In the genomic region with DNA sequence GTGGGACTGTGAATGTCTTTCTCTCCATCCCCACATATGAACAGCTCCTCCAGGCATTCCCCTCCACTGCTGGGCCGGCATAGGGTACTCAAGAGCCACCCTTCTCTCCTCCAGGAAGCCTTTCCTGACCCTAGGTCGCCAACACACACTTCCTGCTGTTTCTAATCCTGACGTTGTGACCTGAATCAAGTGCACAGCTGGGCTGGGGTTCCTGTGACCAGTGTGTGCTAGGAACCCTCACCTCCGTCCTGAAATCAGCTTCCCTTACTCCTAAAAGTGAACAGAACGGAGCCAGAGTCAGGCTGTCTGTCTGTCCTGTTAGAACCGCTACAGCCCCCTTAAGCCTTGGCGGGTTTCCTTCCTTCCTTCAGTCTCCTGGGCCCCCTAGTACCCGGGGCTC, we compare ENCODE assay signal across 14 mouse cellular contexts. TPM values are rescaled to one million over a fixed set of nuclear protein-coding genes. Genes with fewer than 3 reads are reported as not detected.
DNase-seq lines count a peak whose midpoint lies in the region; ATAC-seq lines count a peak whose summit lies in the region.
"Had no signal": no experiment of that assay in that cellular context is flagged by ENCODE, and none has a peak within 500 bp of the region (broad histone marks: within the 10 kb centered on the region; RNA-seq: fewer than 3 reads in every experiment).

No protein-coding gene starts in this region.

- no peak for ATAC-seq in heart, embryonic 13.5 days (ENCODE audit: extremely low read depth, insufficient number of reproducible peaks, low FRiP score, low TSS enrichment)
- ATAC-seq in limb, embryonic 12.5 days (ENCODE audit: insufficient number of reproducible peaks, insufficient read depth, low FRiP score, low TSS enrichment, low read depth) = no peak
- ATAC-seq in frontal cortex, adult (ENCODE audit: low TSS enrichment) = no peak
- no peak for ATAC-seq in hindbrain, embryonic 14.5 days (ENCODE audit: low FRiP score)
- ATAC-seq: forebrain, postnatal 0 days; Patski had no signal

- DNase-seq in cerebellum, adult 9-11 months = peak; percentile 44
- DNase-seq in cerebellum, adult 9-10 months = no peak
- DNase-seq in kidney, postnatal 10 days = peak; percentile 27
- no peak for DNase-seq in kidney, postnatal 14 days
- DNase-seq in hindbrain, embryonic 14.5 days (ENCODE audit: low spot score) = no peak
- DNase-seq: forebrain, postnatal 0 days; kidney, adult 18-20 months; liver, embryonic 13.5 days; lung, postnatal 14 days; right cerebral cortex, postnatal 4 days had no signal

- WGBS in heart, embryonic 13.5 days = 30% methylated on average over 8 of the region's 8 CpGs
- WGBS in limb, embryonic 12.5 days = 17% methylated on average over 8 of the region's 8 CpGs
- 60% methylated on average over 8 of the region's 8 CpGs for WGBS in hindbrain, embryonic 14.5 days

- peak overlapping the region; percentile 94 for H3K9ac ChIP-seq in heart, embryonic 13.5 days
- peak overlapping the region; percentile 24; the same call in 1 of the 2 replicates for H3K9ac ChIP-seq in limb, embryonic 12.5 days (replicated peaks)
- no peak overlapping the region for H3K9ac ChIP-seq in hindbrain, embryonic 14.5 days
- H3K9ac ChIP-seq: forebrain, postnatal 0 days; liver, embryonic 13.5 days had no signal

- H3K9me3 ChIP-seq in heart, embryonic 13.5 days = no peaks in the 10 kb centered on the region
- no peaks in the 10 kb centered on the region for H3K9me3 ChIP-seq in limb, embryonic 12.5 days
- no peaks in the 10 kb centered on the region for H3K9me3 ChIP-seq in hindbrain, embryonic 14.5 days (ENCODE audit: control insufficient read depth, low read length)
- H3K9me3 ChIP-seq: liver, embryonic 13.5 days had no signal

- peak overlapping the region; percentile 75 for H3K4me2 ChIP-seq in heart, embryonic 13.5 days
- H3K4me2 ChIP-seq in limb, embryonic 12.5 days = peak overlapping the region; percentile 15
- no peak overlapping the region for H3K4me2 ChIP-seq in hindbrain, embryonic 14.5 days (replicated peaks)
- H3K4me2 ChIP-seq: liver, embryonic 13.5 days had no signal

- peak overlapping the region; percentile 95 for H3K27ac ChIP-seq in heart, embryonic 13.5 days (replicated peaks)
- 0 out of 2 replicates have a peak overlapping the region, but pooled peaks have one; percentile 8 for H3K27ac ChIP-seq in limb, embryonic 12.5 days
- H3K27ac ChIP-seq in hindbrain, embryonic 14.5 days = no peak overlapping the region
- H3K27ac ChIP-seq: liver, embryonic 13.5 days had no signal

- H3K4me1 ChIP-seq in heart, embryonic 13.5 days = peaks cover 98% of the 10 kb centered on the region
- peaks cover 91% of the 10 kb centered on the region for H3K4me1 ChIP-seq in limb, embryonic 12.5 days (replicated peaks)
- H3K4me1 ChIP-seq in hindbrain, embryonic 14.5 days (replicated peaks; ENCODE audit: control insufficient read depth, insufficient read depth, low read length) = peaks cover 9% of the 10 kb centered on the region

- no peaks in the 10 kb centered on the region for H3K36me3 ChIP-seq in heart, embryonic 13.5 days
- no peaks in the 10 kb centered on the region for H3K36me3 ChIP-seq in limb, embryonic 12.5 days
- H3K36me3 ChIP-seq in hindbrain, embryonic 14.5 days (replicated peaks; ENCODE audit: control insufficient read depth, insufficient read depth) = no peaks in the 10 kb centered on the region
- H3K36me3 ChIP-seq: liver, embryonic 13.5 days had no signal

- H3K27me3 ChIP-seq in heart, embryonic 13.5 days (replicated peaks) = no peaks in the 10 kb centered on the region
- H3K27me3 ChIP-seq in limb, embryonic 12.5 days = no peaks in the 10 kb centered on the region
- H3K27me3 ChIP-seq in hindbrain, embryonic 14.5 days (ENCODE audit: control insufficient read depth, insufficient read depth, low read length) = peaks cover 40% of the 10 kb centered on the region
- H3K27me3 ChIP-seq: Patski had no signal

- no peak overlapping the region for H3K4me3 ChIP-seq in heart, embryonic 13.5 days
- H3K4me3 ChIP-seq in limb, embryonic 12.5 days (replicated peaks) = no peak overlapping the region
- no peak overlapping the region for H3K4me3 ChIP-seq in hindbrain, embryonic 14.5 days (replicated peaks; ENCODE audit: low read length)
- H3K4me3 ChIP-seq: liver, embryonic 13.5 days had no signal

RNA-seq across cellular contexts. Expression of a gene that starts 7.6 kb away (rescaled TPM):
- polyA plus RNA-seq in heart, embryonic 13.5 days (2015; fragmentation: Nextera tagmentation; extraction: Ambion mirVana) = 12.1 and 13.9 TPM in 2 replicates
- polyA plus RNA-seq in limb, embryonic 12.5 days (2016; fragmentation: Nextera tagmentation; extraction: Ambion mirVana) = 12.7 and 13.5 TPM in 2 replicates
- 2.8 and 2.9 TPM in 2 replicates for polyA plus RNA-seq in hindbrain, embryonic 14.5 days (2014; fragmentation: Nextera tagmentation; extraction: Ambion mirVana)

Comparison
In these comparisons a context has a peak if more than half of its experiments do, and no peak if none do; other contexts are left out.
1. DNase-seq: peak in cerebellum, adult 9-11 months (single experiment) and kidney, postnatal 10 days (single experiment); none in cerebellum, adult 9-10 months (single experiment), kidney, postnatal 14 days (single experiment) and hindbrain, embryonic 14.5 days (single experiment).